Mouse (Mus musculus) left cerebral cortex, postnatal 10 days (tissue): Measurements from ENCODE around the gene Ttll1. TPM values are rescaled to one million over a fixed set of nuclear protein-coding genes. Genes with fewer than 3 reads are reported as not detected.
"Not testable (repeated sequence)": the region's sequence is repeated elsewhere in the genome, so short reads cannot be mapped to it uniquely, and the experiment has no call there.

Source experiments
- DNase-seq, 2 experiments: peaks; one replicate each; pipeline ENCODE4 v3.0.0; 2021 to 2022; ENCODE audit warnings: low spot score in 2 of 2, mixed read lengths in 1 of 2; ENCODE audit errors: extremely low spot score in 1 of 2
- intact Hi-C: fragments of 180-260 bp; cut with DNase I; formaldehyde crosslinking; loops from one replicate; pipeline ENCODE4 v1.15.1; 2025
- total RNA-seq, 2 experiments: library from RNA; stranded (reverse); gene quantifications; 2 replicates each; pipeline ENCODE4 v1.2.3; 2021

Ttll1 gene
- total RNA-seq, 2 experiments from 2014 or later = 57.7 to 61.2 TPM

DNA sequence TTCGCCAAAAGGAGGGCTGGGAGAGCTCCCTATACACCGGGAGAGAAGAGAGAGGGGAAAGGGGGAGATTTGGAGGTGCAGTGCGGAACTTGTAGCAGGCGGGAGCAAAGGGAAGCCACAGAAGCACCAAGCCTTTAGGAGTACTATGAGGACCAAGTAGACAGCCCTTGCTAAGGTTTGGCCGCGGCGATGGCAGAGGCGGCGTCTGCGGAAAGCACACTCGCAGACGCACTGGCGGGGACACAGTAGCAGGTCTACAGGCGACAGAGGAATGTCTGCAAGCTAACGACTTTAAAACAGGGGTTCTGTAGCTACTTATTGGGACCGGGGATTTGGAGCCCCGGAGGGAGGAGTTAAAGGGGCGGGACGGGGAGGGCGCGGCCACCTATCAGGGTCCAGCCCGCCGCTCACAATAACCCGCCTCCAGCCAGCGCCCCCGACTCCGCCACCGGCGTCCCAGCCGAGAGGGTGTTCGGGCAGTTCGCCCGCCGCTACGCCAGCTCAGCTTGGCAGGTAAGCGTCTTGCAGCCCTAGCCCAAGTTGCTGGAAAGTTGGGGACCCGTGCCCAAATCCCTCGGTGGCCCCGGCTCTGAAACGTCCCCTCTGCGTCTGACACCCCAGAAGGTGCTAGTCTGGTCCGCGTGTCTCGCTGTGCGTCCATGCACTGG, 15.9 kb upstream of the Ttll1 start, which contains the start of gene Bik:
Gene Bik, plus strand, starts transcription at position 439 of the 668 bp plus-strand sequence.
- intact Hi-C loops = no loop called here

DNA sequence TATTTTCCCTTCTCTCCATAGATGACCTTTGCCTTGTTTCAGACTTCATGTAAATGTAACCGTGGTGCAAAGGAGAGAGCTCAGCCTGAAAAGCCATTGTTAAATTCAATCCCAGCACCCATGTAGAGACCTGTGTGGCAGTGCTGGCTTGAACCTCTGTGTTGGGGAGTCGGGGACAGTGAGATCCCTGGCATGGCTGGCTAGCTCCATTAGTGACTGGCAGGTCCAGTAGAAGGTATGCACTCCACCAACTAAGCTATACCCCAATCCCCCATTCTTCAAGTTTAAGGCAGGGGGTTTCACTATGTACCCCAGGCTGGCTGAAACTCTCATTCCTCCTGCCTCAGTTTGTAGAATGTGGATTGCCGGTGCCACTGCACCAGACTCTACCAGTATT, 13.6 kb upstream of the Ttll1 start:
- intact Hi-C loops = no loop called here
- no peak for DNase-seq

More for the DNA sequence above, 15.9 kb upstream of the Ttll1 start, which contains the start of gene Bik:
- DNase-seq = peak in 1 of 2 experiments; percentile 63

DNA sequence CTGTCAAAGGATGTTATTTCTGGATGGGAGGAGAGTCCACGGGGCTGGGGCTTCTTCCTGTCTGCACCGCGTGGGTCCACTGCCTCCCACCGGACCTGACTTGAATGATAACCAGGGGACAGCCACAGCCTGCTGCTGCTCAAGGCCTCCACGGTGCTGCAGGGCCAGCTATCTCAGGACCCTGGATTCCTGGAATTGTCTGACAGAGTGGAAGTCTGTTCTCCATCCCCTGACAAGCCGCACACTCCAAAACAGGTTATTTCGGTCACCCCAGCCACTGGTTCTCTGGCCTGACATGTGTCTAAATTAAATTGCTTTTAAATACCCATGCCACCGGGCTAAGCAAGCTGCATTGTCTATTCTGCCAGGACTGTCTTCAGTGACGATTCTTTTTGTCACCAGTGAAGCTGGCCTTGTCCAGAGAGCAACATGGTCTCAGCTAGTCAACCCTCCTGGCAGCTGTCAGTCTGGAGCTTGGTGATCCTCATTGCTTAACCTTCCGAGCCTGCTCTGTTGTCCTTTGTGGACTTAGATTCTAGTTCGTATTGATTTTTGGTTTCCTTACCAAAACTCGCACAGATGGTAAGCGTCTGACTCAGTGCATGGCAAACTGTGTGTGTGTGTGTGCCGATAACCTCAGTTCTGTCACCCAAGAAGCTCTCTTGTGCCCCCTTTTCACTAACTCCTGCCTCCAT, 13.1 kb upstream of the Ttll1 start:
- intact Hi-C loops = no loop called here
- DNase-seq = no peak

DNA sequence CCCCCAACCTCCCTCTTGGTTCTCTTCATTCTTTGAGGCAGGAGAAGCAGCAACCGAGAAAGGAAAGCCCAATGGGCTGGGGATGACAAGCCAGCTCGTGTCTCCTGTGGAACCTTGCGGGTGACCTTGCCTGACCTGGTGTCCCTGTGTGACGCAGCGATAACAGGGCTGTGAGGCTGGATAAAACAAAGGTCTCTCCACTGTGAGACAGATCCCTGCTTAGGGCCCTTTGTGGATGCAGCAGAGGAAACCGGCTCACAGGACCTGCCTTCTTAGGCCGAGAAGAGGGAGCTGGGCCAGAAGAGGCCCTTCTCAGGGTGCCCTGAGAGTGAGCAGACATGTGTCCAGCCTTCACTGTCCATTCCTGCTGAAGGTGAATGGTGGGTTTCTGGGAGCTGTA, 12.5 kb upstream of the Ttll1 start:
- no peak for DNase-seq
- intact Hi-C loops = no loop called here

DNA sequence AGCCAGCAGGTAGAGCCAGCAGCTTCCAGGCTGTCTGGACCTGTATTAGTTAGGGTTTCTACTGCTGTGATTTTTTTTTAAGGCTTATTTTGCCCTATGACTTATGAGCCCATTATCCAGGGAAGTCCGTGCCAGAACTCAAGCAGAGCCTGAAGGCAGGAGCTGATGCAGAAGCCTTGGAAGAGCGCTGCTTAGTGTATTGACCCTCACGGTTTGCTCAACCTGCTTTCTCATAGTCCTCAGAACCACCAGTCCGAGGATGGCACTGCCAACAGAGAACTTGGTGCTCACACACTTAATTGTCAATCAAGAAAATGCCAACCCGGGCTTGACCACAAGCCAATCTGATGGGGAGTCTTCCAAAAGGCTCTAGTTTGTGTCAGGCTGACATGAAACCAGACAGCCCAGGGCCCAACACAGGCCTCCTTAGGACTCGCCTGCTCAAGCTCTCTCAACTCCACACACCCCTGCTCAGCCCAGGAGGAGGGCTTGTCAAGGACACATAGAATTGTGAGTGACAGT, 10.2 kb upstream of the Ttll1 start:
- no peak for DNase-seq
- intact Hi-C loops = no loop called here

DNA sequence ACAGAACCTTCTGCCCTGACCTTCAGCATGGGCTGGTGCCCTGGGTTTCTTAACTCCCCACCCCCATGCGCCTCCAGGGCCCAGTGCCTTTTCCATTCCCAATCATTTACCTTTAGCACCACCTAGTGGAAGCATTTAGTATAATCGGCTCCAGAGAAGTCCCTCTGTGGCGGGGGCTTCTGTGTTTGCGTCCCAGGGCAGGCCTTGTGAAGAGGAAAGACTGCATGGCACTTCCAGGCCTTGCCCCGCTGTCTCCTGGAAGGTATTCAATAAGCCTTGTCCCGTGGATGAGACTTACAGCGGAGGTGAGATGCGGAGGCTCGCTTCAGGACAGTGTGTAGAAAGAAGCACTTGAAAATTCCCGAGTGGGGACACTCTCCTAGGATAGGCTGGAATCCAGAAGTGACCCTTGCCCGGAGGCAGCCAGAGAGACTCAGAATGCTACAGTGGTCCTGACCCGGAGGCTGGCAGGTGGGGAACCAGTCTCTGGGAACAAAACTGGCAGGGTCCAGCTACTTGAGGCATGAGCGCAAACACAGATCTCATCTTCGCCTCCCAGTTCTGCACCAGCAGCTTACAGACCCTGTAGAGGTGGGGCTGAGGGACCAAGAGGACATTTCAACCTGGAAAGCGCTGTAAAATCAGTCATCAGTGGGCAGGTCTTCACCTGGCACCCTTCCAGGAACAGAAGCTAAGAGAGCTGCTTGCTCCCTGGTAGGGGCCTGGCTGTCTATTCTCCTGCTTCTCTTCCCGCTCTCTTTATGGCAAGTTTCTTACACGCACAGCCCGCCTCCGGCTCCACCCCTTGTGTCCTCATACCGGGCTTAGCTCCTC, 7.7 kb upstream of the Ttll1 start:
- peak; percentile 49 to 69 for DNase-seq
- intact Hi-C loops = loop anchor here (5.0 to 10.0 kb wide), 3 partner anchors 131 to 346 kb away; partner anchors contain the start of gene Cyb5r3

DNA sequence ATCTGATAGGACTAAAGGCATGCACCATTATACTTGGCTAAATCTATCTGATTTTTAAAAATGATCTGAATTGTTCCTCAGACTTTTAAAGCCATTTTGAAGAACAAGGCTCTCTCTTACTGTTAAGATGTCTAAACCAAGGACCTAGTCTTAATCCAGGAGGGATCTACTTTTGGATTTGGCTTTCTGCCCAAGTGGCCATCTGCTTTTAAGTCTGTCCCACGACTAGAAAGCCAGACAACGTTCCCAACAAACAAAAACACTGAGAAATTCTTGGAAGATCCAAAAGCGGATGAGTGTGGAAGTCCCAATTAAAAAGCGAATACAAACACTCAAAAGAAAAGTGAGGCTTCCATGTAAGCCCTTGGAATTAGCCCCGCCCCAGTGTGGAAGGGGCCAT, 4.3 kb upstream of the Ttll1 start:
- DNase-seq = peak in 1 of 2 experiments; percentile 35
- intact Hi-C loops = loop anchor here (5.0 to 10.0 kb wide), 3 partner anchors 128 to 343 kb away; partner anchors contain the start of gene Cyb5r3

DNA sequence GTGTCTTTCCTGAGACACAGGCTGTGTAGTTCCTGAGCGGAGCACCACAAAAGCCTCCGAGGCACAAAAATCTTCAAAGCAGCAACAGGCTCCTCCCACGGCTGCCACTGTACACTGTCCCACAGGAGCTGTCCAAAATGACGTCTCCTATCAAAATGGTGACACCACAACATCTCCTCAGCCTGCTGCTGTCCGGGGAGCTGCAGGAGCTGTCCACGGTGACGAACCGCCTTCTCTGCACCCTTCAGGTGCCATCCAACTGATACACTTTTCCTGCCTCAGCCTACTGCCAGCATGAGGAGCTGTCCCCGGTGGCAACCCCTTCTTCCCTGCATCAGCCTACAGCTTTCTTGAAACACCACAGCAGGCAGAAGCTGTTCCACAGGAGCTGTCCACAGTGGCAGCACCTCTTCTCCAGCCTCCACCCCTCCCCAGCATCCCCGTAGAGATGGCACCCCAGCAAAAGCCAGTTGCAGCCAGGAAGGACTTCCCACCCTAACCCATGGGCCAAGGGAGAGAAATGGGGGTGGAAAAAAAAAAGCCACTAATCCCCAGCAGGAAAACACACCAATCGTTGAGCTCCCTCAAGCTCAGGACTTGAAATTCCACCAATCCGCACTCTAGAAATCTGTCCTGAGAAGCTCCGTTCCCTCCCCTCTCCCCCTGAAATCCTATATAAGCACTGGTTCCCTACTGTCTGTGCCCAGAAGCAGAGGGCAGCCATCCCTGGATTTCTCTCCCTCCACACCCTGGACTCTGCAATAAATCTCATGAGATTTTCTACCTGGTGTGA, 2.0 kb upstream of the Ttll1 start:
- no peak for DNase-seq
- intact Hi-C loops = loop anchor here (10.0 kb wide), 1 partner anchor 298 kb away; no protein-coding TSS in a partner anchor

DNA sequence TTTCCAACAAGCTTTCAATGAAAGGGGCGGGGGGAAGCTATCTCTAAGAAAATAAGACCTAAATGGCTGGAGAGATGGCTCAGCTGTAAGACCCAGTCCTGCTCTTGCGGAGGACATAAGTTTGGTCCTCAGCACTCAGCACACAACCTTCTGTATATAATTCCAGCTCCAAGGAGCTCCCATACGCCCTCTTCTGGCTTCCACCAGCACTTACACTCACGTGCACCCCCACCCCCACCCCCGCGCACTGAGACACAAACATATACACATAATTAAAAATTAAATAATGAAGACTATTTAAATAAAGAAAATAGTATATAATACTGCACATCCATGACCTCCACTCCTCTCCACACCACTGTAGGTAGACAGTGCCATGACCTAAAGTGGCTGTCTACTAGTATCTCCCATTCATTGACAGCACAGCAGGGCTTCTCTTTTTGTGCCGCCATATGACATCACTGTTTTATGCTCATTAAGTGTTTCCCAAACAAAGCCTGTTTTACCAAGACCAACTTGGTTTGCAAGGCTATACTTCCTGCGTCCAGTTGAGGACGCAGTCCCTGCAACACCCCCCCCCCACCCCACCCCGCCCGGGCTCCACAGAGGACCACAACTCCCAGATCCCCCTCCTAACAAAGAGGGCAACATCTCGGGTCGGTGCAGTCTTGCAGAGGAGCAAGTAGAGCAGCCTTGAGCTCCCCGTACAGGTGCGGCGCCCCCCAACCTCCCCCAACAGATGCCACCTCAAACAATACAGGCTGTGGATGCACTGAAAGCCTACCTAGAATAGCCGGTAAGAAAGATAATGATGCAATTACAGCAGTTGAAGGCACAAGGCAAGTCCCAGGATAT, 516 bp downstream of the Ttll1 start:
- intact Hi-C loops = loop anchor here (10.0 kb wide), 1 partner anchor 295 kb away; no protein-coding TSS in a partner anchor
- DNase-seq = no peak

DNA sequence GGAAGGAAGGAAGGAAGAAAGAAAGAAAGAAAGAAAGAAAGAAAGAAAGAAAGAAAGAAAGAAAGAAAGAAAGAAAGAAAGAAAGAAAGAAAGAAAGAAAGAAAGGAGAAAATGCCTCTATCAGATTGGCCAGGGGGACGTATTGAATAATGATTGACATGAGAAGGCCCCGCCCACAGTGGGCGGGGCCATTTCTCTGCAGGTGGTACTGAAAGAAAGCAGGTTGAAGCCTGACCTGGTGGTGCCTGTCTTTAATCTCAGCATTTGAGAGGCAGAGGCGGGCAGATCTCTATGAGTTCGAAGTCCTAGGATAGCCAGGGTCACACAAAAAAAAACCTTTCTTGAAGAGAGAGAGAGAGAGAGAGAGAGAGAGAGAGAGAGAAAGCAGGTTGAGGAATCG, 9.2 kb downstream of the Ttll1 start:
- intact Hi-C loops = not testable (repeated sequence)

DNA sequence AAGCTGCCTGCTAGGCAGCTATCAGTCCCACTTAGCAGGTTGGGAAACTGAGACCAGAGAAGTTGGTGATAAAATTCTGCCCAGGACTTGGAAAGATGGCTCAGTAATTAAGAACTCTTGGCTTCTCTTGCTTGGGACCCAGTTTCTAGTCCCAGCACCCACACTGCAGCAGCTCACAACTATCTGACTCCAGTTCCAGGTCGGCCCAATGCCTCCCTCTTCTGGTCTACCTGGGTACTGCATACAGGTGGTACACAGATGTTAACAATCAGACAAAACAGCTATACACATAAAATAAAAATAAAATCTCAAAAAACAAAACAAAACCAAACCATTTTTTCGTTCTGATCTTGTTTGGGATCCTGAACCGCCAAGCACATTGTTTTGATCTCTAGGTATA, 10.3 kb downstream of the Ttll1 start:
- DNase-seq = no peak
- intact Hi-C loops = no loop called here

More for the DNA sequence above, 9.2 kb downstream of the Ttll1 start:
- not testable (repeated sequence) for DNase-seq

DNA sequence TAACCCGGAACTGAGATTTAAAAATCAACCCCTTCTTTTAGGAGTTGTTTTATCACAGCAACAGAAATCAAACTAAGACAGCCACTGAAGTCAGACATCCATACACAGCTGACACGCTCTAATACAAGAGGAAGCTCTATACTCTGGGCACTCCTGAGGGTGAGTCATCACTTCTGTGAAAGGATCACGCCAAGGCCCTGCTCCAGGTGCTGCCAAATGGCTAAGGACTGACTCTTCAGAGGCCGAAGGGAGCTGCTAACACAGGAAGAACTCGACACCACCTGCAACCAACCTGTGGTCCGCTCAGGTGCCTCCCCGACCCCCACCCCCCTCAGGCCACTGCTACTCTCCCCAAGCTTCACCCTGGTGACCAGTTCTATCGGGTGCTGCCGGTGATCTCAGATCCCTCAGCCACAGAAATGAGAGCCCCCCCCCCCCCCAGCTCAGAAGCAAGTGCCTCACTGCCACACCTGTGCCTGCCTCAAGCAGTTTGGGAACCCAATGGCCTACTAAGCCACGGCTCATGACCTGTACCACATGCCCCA, 11.4 kb downstream of the Ttll1 start:
- no peak for DNase-seq
- intact Hi-C loops = no loop called here

DNA sequence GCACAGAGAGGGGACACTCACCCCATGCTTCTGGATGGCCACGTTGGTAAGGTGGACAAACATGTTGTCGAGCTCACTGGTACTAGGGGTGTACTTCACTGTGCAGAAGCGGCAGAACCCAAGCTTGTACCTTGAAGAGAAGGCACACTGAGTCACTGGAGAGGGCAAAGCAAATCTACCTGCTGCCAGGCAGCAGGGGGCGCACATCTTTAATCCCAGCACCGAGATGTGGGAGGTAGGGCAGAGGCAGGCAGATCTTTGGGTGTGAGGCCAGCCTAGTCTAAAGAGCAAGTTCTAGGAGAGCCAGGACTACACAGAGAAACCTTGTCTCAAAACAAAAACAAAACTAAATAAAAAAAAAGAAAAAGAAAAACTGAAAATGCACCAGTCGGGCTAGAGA, 13.4 kb downstream of the Ttll1 start:
- intact Hi-C loops = no loop called here
- DNase-seq = no peak

DNA sequence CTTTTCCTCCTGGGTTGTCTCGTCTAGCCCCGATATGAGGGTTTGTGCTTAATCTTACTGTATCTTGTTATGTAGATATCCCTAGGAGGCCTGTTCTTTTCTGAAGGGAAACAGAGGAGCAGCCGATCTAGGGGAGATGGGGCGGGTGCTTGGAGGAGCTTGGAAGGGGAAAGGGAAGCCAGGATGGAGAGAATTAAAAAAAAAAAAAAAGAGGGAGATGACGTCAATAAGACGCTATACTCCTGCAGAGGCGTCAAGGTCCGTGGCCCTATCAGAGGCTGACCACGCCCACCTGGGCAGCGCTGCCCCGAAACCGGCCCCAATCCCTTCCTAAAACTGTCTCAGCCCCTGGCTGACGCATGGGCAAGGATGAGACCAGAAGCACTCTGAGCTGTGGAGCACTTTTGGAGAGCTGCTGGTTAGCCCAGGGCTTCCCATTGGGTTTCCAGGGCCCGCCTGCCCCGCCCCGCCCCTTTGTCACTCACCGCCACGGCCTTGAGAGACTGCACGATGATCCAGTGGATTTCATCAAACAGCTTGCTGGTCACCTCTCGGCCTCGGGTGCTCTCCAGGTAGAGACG, 14.8 kb downstream of the Ttll1 start:
- no peak for DNase-seq
- intact Hi-C loops = no loop called here

DNA sequence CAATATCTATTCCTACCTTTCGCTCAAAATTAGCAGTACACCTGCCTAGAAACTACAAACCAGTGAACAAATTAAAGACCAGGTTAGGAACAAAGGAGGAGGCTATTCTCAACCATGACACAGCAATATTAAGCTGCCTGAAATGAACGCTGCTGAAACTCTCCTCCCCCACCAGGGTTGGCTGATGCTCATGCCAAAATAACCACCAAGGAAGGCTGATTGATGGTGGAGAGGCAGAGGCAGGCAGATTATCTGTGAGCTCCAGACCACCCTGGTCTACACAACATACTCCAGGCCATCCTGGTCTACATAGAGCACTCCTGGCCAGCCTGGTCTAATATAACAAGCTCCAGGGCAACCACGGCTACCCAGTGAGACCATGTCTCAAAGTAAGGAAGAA, 15.5 kb downstream of the Ttll1 start:
- intact Hi-C loops = no loop called here
- DNase-seq = no peak

DNA sequence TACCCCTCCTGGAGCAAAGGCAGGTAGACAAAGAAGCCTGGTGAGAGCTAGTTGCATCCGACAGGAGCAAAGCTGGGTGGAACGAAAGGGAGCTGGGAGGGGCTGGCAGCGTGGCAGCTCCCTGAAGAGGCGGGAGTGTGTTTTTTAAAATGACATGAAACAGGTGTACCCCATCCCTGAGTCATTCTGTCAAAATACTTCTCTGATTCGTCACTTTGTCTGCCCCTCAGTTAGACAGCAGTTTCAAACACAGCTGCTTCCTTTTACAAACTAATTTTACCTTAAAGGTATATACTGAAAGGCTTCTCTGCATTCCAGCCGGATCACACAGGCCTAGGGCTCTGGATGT, 16.1 kb downstream of the Ttll1 start:
- DNase-seq = no peak
- intact Hi-C loops = no loop called here
